Mouse (Mus musculus): ENCODE data around the gene Cdh13.
"Not testable (repeated sequence)": the region's sequence is repeated elsewhere in the genome, so short reads cannot be mapped to it uniquely, and the experiment has no call there.

Gene Cdh13

DNA sequence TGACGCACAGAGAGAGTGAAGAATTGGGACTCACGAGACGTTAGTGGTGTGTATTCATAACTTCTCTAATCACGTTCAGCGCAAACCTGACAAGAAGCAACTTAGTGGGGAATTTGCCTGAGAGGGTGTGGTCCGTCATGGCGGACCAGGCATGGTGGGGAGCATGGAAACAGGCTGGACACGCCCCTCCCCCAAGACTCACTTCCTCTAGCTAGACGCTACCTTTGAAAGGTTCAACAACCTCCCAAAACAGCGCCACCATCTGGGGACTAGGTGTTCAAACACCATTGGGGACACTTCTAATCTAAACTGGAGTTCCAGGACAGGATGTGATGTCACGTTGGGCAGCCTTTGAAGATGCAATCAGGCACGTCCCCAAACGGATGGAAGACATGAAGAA lies 1011.9 kb downstream of the Cdh13 start:
- no peak for DNase-seq

DNA sequence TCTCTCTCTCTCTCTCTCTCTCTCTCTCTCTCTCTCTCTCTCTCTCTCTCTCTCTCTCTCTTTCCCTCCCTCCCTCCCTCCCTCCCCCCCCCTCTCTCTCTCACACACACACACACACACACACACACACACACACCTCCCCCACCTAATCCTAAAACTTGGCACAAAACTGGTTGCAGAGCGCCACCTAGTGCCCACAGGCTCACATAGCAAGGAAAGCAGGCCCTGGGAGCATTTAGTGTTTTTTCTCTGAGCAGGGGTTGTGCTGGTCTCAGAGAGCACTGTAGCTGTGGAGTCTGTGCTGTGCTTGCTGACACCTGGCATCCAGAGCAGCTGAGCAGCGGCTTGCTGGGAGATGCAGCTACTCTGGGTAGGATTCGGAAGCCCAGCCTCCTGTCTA lies 1014.2 kb downstream of the Cdh13 start:
- peak; percentile 28 for DNase-seq

DNA sequence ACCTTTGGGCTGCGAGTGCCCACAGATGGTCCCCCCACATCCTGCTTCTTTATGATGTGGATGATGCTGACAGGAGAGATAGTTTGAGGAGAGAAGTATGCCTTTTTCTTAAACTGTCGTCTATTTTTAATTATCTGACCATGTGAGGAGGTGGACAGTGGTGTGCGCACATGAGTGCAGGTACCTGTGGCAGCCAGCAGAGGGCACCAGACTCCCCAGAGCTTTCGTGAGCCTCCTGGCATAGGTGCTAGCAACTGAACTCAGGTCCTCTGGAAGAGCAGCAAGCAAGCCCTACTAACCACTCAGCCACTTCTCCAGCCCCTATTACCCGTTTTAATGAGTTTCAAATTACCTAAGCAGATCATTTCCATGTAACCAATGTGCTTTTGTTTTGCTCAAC lies 1016.8 kb downstream of the Cdh13 start:
- no peak for DNase-seq

DNA sequence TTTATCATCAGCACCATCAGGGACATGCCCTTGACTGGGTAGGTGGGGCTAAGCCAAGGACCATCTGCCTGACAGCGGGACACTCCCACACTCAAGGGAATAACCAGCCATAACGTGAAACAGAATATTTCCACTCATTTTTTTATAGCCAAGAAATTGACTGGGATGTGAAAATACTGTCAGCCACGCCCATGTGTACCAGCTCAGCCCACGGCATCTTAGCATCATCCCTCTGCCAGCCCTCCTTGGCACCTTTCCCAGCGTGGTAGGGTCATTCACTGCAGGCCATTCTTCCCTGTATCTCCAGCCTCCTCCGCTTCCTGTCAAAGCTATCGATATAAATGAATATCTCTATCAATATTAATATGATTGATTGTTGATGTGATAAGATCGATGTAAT lies 1020.7 kb downstream of the Cdh13 start:
- DNase-seq = no peak

DNA sequence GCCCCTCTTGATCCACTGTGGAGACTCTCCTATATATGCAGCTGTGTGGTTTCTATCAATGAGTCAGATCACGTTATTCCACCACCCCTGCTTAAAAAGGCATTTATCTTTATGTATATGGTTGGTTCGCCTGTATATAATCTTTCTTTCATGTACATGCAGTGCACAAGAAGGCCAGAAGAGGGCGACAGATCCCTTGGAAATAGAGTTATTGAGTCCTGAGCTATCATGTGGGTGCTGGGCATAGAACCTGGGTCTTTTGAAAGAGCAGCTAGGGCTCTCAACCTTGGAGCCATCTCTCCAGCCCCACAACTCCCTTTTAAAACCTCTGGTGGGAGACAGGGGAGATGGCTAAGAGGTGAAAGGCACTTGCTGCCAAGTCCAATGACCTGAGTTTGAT lies 1027.9 kb downstream of the Cdh13 start:
- DNase-seq = no peak

DNA sequence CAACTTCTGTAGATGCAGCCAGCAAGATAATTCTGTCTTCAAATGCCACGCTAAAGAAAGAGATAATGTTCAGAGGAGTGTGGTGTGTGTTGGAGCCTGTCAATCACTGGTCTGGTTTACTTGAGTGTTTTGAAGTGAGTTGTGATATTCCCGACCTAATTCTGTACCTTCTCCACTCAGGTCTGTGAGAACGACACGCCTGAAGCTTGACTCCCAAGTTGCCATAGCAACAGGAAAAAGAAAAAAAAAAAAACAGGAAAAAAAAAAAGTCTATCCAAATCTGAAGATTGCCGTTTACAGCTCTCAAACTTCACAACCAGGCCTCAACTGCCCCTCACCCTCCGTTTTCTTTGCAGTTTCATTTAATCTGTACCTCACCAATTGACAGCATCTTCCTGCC lies 1039.7 kb downstream of the Cdh13 start:
- no peak for DNase-seq

DNA sequence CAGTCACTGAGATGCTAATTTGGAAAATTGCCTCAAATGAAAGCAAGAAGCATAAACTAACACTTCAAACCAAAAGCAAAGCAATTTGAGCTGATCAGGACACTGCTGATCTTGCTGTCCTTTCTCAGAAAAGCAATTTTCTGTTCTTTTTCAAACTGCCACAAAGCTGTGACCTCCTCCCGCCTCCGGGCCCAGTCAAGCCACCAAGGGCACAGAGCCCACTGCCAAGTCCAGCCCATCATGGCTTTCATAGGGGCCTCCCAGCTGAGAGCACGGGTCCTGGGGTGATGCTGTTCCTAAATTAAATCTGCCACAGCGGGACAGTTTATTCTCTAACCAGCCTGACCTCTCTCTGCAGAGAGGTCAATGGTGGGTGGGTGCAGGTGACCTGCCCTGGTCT lies 1056.0 kb downstream of the Cdh13 start:
- no peak for DNase-seq

DNA sequence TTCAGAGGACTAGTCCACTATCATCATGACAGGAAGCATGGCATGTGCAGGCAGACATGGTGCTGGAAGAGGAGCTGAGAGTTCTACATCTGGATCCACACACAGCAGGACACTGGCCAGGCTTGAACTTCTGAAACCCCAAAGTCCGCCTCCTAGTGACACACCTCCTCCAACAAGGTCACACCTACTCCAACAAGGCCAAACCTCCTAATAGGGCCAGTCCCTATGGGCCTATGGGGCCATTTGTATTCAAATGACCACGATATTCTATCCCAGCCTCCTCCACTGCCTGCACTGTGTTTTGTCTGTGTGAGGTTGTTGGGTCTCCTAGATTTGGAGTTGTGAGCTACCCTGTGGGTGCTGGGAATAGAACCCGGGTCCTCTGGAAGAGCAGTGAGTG lies 1060.1 kb downstream of the Cdh13 start:
- no peak for DNase-seq

DNA sequence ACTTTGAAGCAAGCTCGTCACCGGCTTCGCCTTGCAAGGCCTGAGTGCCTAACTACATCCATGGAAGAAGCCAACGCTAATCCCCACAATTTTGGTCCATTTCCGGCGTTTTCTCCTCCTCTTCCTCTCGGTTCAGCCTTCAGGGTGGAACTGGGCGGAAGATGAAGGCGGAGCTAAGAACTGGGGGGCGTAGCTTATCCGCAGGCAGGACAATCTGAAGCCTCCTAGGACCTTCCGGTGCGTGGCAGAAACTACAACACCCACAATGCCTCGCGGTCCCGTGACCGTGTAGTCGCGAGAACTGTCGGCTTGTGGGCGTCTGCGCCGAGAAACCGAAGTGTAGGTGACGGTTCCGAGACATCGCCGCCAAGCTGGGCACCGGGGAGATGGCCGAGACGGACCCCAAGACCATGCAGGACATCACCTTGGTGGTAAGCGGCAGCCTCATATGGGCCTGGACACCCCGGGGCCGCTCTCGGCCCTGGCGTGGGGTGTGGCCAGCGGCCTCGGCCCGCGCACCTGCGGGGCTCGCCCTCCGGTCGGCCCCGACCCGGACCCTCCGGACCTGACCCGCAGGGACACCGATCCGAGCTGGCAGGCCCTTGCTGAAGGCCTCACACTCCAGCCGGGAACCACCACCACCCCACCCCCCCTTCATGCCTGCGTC lies 1060.8 kb downstream of the Cdh13 start, which contains the start of gene Hsbp1:
Gene Hsbp1, plus strand, starts transcription at position 299 of the 667 bp plus-strand sequence.
- DNase-seq = peak; percentile 94

DNA sequence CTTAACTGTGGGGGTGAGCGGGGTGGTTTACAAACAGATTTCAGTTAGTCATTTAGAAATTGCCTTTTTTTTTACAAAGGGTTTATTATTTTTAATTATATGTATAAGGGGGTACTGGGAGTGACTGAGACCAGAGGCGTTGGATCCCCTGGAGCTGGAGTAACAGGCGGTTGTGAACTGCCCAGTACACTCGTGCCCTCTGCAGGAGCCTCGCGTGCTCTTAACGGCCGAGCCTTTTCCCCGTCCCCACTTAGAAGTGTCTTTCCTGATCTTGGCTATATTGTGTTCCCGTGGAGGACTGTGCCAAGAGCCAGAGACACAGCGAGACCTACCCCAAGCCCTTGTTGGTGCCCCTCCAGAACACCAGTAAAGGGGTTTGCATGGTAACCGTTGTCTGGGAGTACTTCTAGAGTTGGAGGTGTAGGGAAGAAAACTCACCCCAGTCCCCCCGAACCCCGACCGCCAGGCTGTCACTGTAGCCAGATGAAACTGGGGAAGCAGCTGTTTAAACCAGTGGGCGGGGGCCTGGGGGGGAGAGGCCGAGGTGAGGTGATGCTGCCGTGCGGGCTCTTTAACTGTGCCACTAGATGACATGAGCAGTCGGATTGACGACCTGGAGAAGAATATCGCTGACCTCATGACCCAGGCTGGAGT lies 1061.6 kb downstream of the Cdh13 start:
- no peak for DNase-seq

DNA sequence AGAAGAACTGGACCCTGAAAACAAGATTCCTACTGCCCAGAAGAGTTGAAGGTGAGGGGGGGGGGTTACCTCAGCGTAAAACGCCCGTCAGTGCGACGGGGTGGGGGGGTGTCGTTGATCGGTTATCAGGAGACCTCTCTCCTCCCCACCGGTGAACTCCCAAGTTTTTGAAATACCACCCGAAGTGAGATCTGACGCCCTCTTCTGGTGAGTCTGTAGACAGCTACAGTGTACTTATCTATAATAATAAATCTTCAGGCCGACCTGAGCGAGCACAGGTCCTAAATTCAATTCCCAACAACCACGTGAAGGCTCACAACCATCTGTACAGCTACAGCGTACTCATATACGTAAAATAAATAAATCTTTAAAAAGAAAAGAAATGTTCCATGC lies 1062.1 kb downstream of the Cdh13 start:
- no peak for DNase-seq

DNA sequence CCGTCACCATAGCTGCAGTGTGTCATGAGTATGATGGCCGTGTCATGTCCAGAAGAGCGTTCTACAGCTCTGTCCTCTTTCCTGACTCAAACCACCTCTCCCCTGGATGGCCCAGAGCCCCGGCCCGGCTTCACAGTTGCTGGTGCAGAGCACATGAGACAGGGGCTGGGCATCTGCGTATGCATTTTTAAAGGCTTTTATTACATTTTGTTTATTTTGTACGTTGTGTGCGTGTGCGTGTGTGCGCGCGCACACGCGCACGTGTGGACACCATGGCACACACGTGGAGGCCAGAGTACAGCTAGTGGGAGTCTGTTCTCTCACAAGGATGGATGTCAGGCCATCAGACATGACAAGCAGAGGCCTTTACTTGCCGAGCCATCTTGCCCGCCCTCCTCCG lies 1068.1 kb downstream of the Cdh13 start:
- DNase-seq = no peak

DNA sequence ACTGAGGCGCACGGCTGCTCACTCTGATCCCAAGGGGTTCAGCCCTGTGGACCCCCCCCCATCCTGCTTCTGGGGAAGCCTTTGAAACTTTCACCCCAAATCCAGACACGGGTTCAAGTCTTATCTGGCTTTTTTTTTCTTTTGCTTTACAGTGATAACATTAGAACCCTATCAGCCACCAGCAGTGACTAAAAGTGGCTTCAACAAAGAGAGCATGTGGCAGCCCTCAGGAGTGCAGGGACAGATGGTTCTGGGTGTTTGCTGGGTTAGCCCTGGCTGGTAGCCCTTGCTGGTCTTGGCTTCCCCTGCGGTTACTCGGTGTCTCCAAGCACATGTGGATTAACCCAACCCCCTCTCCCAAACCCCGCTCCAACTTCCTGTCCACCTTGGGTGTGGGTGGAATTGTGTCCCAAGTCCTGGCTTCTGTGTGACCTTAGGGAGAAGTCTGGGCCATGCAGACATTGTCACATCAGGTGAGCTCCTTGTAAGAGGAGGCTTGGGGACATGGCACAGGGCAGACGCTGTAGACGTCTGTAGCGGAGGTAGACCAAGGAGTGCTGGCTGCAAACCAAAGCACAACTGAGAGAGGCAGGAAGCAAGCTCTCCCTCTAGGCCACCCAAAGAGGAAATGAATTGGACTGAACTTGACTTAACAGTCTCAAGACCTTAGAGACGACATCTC lies 1069.6 kb downstream of the Cdh13 start:
- no peak for DNase-seq

DNA sequence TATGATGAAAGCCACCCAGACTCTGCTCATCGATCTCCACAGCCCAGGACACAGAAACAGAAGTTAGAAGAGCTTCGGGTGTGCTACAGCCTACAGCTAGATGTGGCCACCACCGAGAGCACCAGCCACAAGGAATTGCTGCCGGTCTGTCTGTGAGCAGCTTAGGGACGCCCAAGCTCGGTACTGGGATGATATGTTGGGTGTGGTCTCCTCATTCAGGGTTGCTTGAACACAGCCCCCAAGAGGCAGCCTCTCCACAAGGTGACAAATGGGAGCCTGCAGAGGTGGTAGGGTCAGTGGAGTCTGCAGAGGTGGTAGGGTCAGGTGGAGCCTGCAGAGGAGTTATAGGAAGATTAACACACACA lies 1070.1 kb downstream of the Cdh13 start:
- no peak for DNase-seq

DNA sequence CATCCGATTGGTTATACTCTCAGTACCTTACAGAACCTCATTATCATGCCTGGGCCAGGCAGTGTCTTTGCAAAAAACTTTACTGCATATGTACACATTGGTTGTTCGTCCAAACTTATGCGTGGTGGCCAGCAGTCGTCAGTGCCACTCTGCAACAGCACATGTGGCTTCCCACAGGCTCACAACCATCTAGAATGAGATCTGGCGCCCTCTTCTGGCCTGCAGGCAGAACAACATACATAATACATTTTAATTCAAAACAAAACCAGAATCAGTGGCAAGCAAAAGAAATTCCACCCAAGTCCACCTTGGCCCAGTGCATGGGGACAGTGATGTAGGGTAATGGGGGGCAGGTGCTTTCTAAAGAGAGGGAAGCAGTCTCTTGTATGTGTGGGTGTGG lies 1073.1 kb downstream of the Cdh13 start:
- not testable (repeated sequence) for DNase-seq

DNA sequence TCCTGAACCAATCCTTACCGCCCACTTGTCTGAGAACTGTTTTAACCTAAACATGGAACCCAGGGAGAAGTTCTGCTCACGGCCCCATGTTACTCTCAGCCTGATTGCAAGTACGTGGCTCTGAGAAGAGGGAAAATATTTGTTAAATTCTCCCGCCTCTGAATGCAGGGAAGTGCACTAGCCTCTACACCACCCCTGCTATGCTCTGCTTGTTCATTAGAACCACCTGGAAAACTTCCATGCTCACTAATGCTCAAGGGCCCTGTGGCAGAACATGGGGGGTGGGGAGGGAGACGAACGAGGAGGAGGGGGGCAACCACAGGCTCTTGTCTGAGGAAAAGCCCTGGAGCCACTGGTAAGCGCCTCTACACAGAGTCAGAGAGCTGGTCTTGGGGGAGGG lies 1074.6 kb downstream of the Cdh13 start:
- DNase-seq = no peak

DNA sequence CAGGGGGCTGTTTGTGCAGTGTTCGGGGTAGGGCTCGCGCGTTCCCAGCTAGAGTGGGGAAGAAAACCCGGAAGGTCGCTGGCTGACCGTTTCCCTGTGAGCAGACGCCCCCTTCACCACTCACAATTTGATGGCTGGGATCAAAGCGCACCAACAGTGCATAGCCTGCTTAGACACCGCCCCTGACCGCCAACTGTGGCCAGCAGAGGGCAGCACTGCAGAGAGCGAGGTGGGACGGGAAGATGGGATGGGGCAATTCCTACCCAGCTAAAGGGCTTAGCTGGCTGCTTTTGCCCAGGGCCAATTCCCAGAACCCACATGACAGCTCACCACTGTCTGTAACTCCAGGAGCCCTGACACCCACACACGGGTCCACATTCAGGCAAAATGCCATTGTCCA lies 1075.3 kb downstream of the Cdh13 start:
- no peak for DNase-seq

DNA sequence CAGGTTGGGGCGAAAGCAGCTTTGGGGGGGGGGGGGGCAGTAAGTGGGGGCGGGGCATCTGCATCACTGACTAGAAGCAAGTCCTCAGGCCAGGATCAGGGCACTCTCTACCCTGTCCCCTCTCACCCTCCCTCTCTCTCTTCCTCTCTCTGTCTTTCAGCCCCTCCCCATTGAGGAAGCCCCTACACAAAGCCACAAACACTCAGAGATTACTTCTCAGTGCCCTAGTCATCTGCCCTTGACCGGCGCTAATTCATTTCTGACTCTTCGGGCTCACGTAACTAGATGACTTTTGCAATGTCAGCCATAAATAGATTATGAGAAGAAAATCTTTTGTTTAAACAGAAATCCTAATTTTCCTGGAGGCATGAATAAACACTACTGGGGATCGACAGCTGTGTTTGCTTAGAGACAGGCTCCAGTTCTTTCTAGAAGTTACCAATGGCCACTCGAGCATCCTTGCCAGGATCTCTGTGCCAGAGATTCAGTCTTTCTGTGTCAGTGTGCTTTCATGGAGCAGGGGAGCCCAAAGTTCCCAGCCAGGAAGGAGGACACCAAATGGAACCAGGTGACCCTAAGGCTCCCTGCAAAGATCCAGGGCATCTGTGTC lies 1077.3 kb downstream of the Cdh13 start:
- no peak for DNase-seq
